Mouse (Mus musculus) hindbrain, embryonic 15.5 days (tissue): ENCODE measurements around the gene Vmn1r117. TPM values are rescaled to one million over a fixed set of nuclear protein-coding genes. Genes with fewer than 3 reads are reported as not detected.
"Not testable (repeated sequence)": the region's sequence is repeated elsewhere in the genome, so short reads cannot be mapped to it uniquely, and the experiment has no call there.

ENCODE experiments used
- ATAC-seq: fragments of 200-750 bp; cut with Nextera tagmentation; 2 replicates; pipeline ENCODE4 v1.8.0; 2017; ENCODE audit warnings: low read depth, moderate number of reproducible peaks, moderate TSS enrichment; ENCODE audit not compliant: low FRiP score
- H3K27ac ChIP-seq: fragments of 300-500 bp; sonication (generic); replicated peaks from 2 replicates; pipeline ENCODE4 v1.5.1; 2015; ENCODE audit warnings: mild to moderate bottlenecking, inconsistent platforms
- H3K27me3 ChIP-seq: fragments of 300-500 bp; sonication (generic); 2 replicates; pipeline ENCODE4 v1.6.1; 2015; ENCODE audit warnings: control low read depth, inconsistent platforms
- H3K36me3 ChIP-seq: fragments of 300-500 bp; sonication (generic); 2 replicates; pipeline ENCODE4 v1.6.1; 2015; ENCODE audit warnings: control low read depth, inconsistent platforms
- H3K4me1 ChIP-seq: fragments of 300-500 bp; sonication (generic); replicated peaks from 2 replicates; pipeline ENCODE4 v1.6.1; 2015; ENCODE audit warnings: control low read depth, inconsistent platforms
- H3K4me2 ChIP-seq: fragments of 300-500 bp; sonication (generic); 2 replicates; pipeline ENCODE4 v1.6.1; 2015; ENCODE audit warnings: moderate library complexity, mild to moderate bottlenecking, inconsistent platforms
- H3K4me3 ChIP-seq: fragments of 300-500 bp; sonication (generic); 2 replicates; pipeline ENCODE4 v1.5.1; 2015; ENCODE audit warnings: mild to moderate bottlenecking, inconsistent platforms
- H3K9ac ChIP-seq: fragments of 300-500 bp; sonication (generic); 2 replicates; pipeline ENCODE4 v1.6.1; 2015; ENCODE audit warnings: inconsistent platforms
- H3K9me3 ChIP-seq: fragments of 300-500 bp; sonication (generic); 2 replicates; pipeline ENCODE4 v1.6.1; 2016; ENCODE audit warnings: control low read depth, inconsistent platforms
- WGBS: fragments of 180-500 bp; shearing (Covaris S2); methylation state at CpG from one replicate; pipeline ENCODE4 v1.1.7; 2015; 5-methylcytosine and 5-hydroxymethylcytosine counted together
- polyA plus RNA-seq: library from polyadenylated mRNA; unstranded; fragments of >200 nt; fragmentation: Nextera tagmentation; extraction: Ambion mirVana; gene quantifications from 2 replicates; pipeline ENCODE4 v1.2.1, GENCODE M21; 2015

Vmn1r117 gene
- not detected in 2 replicates for polyA plus RNA-seq

GRCm38 (mm10) chr7:20884021-20884420 lies at the start of gene Vmn1r117:
Gene Vmn1r117 (minus strand): TSS chr7:20884121.
- ATAC-seq, H3K4me2 ChIP-seq, H3K4me3 ChIP-seq, H3K36me3 ChIP-seq, H3K9ac ChIP-seq, H3K27me3 ChIP-seq, H3K27ac ChIP-seq, H3K9me3 ChIP-seq, H3K4me1 ChIP-seq: not testable (repeated sequence)
- WGBS, result no CpG with 5 or more reads among the region's 2 CpGs

DNA sequence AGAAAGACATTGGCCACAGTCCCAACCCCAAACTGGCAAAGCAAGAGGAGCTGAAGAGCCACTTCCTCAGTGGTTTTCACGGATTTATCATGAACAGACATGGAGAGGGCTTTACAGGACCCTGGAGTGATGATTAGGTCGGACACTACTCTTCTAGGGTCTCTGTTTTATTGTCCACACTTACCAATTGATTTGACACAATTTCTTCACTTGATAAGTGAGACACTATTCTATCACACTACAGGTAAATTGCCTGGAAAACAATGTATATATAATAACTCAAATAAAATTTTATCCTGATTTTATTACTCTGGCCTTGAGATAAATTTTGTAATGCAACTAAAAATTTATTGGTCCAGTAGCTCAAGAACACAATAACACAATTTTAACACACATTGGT lies 28.3 kb upstream of the Vmn1r117 start, which contains the start of gene Vmn1r118:
Gene Vmn1r118, minus strand, starts transcription at position 101 of the 400 bp plus-strand sequence.
- H3K9me3 ChIP-seq, H3K4me3 ChIP-seq, H3K4me2 ChIP-seq, H3K27ac ChIP-seq, H3K9ac ChIP-seq, H3K36me3 ChIP-seq, H3K4me1 ChIP-seq, ATAC-seq, H3K27me3 ChIP-seq: not testable (repeated sequence)
- no CpG with 5 or more reads among the region's 2 CpGs for WGBS

DNA sequence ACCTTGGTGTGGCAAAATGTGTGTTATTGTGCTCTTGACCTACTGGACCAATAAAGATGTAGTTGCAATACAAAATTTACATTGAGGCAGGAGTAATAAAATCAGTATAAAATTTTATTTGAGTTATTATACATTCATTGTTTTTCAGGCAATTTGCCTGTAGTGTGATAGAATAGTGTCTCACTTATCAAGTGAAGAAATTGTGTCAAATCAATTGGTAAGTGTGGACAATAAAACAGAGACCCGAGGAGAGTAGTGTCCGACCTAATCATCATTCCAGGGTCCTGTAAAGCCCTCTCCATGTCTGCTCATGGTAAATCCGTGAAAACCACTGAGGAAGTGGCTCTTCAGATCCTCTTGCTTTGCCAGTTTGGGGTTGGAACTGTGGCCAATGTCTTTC lies 12.0 kb downstream of the Vmn1r117 start, which contains the start of gene Vmn1r116:
Gene Vmn1r116, plus strand, starts transcription at position 301 of the 400 bp plus-strand sequence.
- H3K4me2 ChIP-seq, ATAC-seq, H3K9me3 ChIP-seq, H3K27me3 ChIP-seq, H3K9ac ChIP-seq, H3K4me1 ChIP-seq, H3K27ac ChIP-seq, H3K4me3 ChIP-seq, H3K36me3 ChIP-seq: not testable (repeated sequence)
- WGBS, result 60% methylated on average over 3 of the region's 3 CpGs

GRCm38 (mm10) chr7:20844885-20845284 lies 39.0 kb downstream of the Vmn1r117 start, which contains the start of gene Vmn1r115:
Gene Vmn1r115 (minus strand): TSS chr7:20844985.
- WGBS, result 85% methylated on average over 1 of the region's 3 CpGs
- not testable (repeated sequence) for ATAC-seq, H3K4me3 ChIP-seq, H3K27me3 ChIP-seq, H3K4me2 ChIP-seq, H3K36me3 ChIP-seq, H3K4me1 ChIP-seq, H3K27ac ChIP-seq, H3K9ac ChIP-seq, H3K9me3 ChIP-seq

Other genes with a start within 250 kb of the Vmn1r117 start
- not detected in 2 replicates for gene Vmn1r107, start 215.2 kb downstream of the Vmn1r117 start, polyA plus RNA-seq
- not detected in 2 replicates for gene Vmn1r111, start 180.9 kb downstream of the Vmn1r117 start, polyA plus RNA-seq
- gene Gm10668, start 153.5 kb downstream of the Vmn1r117 start, polyA plus RNA-seq, result not detected in 2 replicates
- not detected in 2 replicates for gene Vmn1r112, start 112.9 kb downstream of the Vmn1r117 start, polyA plus RNA-seq
- gene Vmn1r113, start 96.8 kb downstream of the Vmn1r117 start, polyA plus RNA-seq, result not detected in 2 replicates
- not detected in 2 replicates for gene Vmn1r114, start 71.9 kb downstream of the Vmn1r117 start, polyA plus RNA-seq
- not detected in 2 replicates for gene Vmn1r115, start 39.1 kb downstream of the Vmn1r117 start, polyA plus RNA-seq
- gene Vmn1r116, start 11.9 kb downstream of the Vmn1r117 start, polyA plus RNA-seq, result not detected in 2 replicates
- not detected in 2 replicates for gene Vmn1r118, start 28.2 kb upstream of the Vmn1r117 start, polyA plus RNA-seq
- not detected in 2 replicates for gene Vmn1r119, start 128.3 kb upstream of the Vmn1r117 start, polyA plus RNA-seq
- gene Vmn1r120, start 169.7 kb upstream of the Vmn1r117 start, polyA plus RNA-seq, result not detected in 2 replicates
- gene Vmn1r121, start 214.4 kb upstream of the Vmn1r117 start, polyA plus RNA-seq, result not detected in 2 replicates